Mouse (Mus musculus) olfactory bulb, adult 2 months (tissue): ENCODE data around the gene Nkap.

Experiments used
- CTCF ChIP-seq: fragments of 200-500 bp; IDR thresholded peaks from 2 replicates; pipeline ENCODE4 v1.5.1; 2012; ENCODE audit warnings: low read depth, mild to moderate bottlenecking, low read length, moderate library complexity; ENCODE audit not compliant: insufficient read depth
- POLR2A ChIP-seq: fragments of 200-500 bp; IDR thresholded peaks from 2 replicates; pipeline ENCODE4 v1.6.1; 2012; ENCODE audit warnings: mild to moderate bottlenecking, low read depth, low read length, moderate library complexity; ENCODE audit not compliant: insufficient read depth

GRCm38 (mm10) chrX:37110881-37111193, 15.8 kb upstream of the Nkap start:
- TF ChIP-seq CTCF (no peak), POLR2A (no peak)
